In genomic region chr8:105544544-105545205, GRCm38 (mm10) we compare ENCODE assay signal across 9 mouse cellular contexts. TPM values are rescaled to one million over a fixed set of nuclear protein-coding genes. Genes with fewer than 3 reads are reported as not detected.
DNase-seq lines count a peak whose midpoint lies in the region; ATAC-seq and TF ChIP-seq lines count a peak whose summit lies in the region.
"Had no signal": no experiment of that assay in that cellular context is flagged by ENCODE, and none has a peak within 500 bp of the region (broad histone marks: within the 10 kb centered on the region; RNA-seq: fewer than 3 reads in every experiment).

No protein-coding gene starts in this region.

- no peaks in the 10 kb centered on the region; the same call in 1 of the 2 replicates for H3K36me3 ChIP-seq in lung, embryonic 15.5 days
- H3K36me3 ChIP-seq in hindbrain, postnatal 0 days (ENCODE audit: insufficient read depth, low read length), result no peaks in the 10 kb centered on the region
- H3K36me3 ChIP-seq in liver, embryonic 16.5 days (ENCODE audit: control insufficient read depth, insufficient read depth), result no peaks in the 10 kb centered on the region

- no peak overlapping the region for H3K4me3 ChIP-seq in lung, embryonic 15.5 days
- H3K4me3 ChIP-seq in hindbrain, postnatal 0 days (ENCODE audit: low read length), result no peak overlapping the region
- H3K4me3 ChIP-seq in liver, embryonic 16.5 days (ENCODE audit: low read depth, low read length), result no peak overlapping the region

- H3K27me3 ChIP-seq in lung, embryonic 15.5 days, result no peaks in the 10 kb centered on the region
- no peaks in the 10 kb centered on the region for H3K27me3 ChIP-seq in hindbrain, postnatal 0 days (ENCODE audit: insufficient read depth, low read length)
- H3K27me3 ChIP-seq in liver, embryonic 16.5 days (ENCODE audit: control insufficient read depth, insufficient read depth, low read depth, low read length), result no peaks in the 10 kb centered on the region

- peak overlapping the region; percentile 76 for H3K27ac ChIP-seq in lung, embryonic 15.5 days
- peak overlapping the region; percentile 54; the same call in 1 of the 2 replicates for H3K27ac ChIP-seq in hindbrain, postnatal 0 days
- H3K27ac ChIP-seq in liver, embryonic 16.5 days (ENCODE audit: low read length), result peak overlapping the region; percentile 67

- DNase-seq in cerebellum, postnatal 4 days (ENCODE audit: low spot score in 2 of 2), result no peak
- no peak for DNase-seq in lung, postnatal 14 days
- peak; percentile 55 for DNase-seq in hindbrain, postnatal 0 days (ENCODE audit: low spot score)
- no peak for DNase-seq in layer of hippocampus, adult 9-11 months
- no peak for DNase-seq in adrenal gland, postnatal 10 days

- TF ChIP-seq CTCF in hindbrain, postnatal 0 days (IDR thresholded peaks at IDR 0.05; ENCODE audit: low read depth), result no peak

- 0 out of 2 replicates have a peak, but pooled peaks have one; percentile 45 for ATAC-seq in cerebellum, adult (ENCODE audit: insufficient number of reproducible peaks, low FRiP score, low TSS enrichment)
- ATAC-seq in lung, embryonic 15.5 days (ENCODE audit: borderline replicate concordance, extremely low read depth, low FRiP score, low TSS enrichment), result peak; percentile 73; the same call in 1 of the 2 replicates
- ATAC-seq in hindbrain, postnatal 0 days, result peak; percentile 74
- no peak for ATAC-seq in liver, embryonic 16.5 days (ENCODE audit: low read depth)

- H3K9me3 ChIP-seq in lung, embryonic 15.5 days, result no peaks in the 10 kb centered on the region
- H3K9me3 ChIP-seq in hindbrain, postnatal 0 days (ENCODE audit: low read length), result no peaks in the 10 kb centered on the region
- no peaks in the 10 kb centered on the region for H3K9me3 ChIP-seq in liver, embryonic 16.5 days (replicated peaks; ENCODE audit: control insufficient read depth, low read length)

- H3K4me2 ChIP-seq in lung, embryonic 15.5 days, result no peak overlapping the region
- H3K4me2 ChIP-seq in hindbrain, postnatal 0 days (ENCODE audit: low read depth, low read length), result no peak overlapping the region
- H3K4me2 ChIP-seq in liver, embryonic 16.5 days (ENCODE audit: low read depth, low read length), result no peak overlapping the region

- H3K9ac ChIP-seq in lung, embryonic 15.5 days, result no peak overlapping the region
- H3K9ac ChIP-seq in hindbrain, postnatal 0 days (replicated peaks; ENCODE audit: low read length), result no peak overlapping the region
- H3K9ac ChIP-seq in liver, embryonic 16.5 days (ENCODE audit: low read depth, low read length), result peak overlapping the region; percentile 15; the same call in 1 of the 2 replicates

- H3K4me1 ChIP-seq in lung, embryonic 15.5 days, result peaks cover 29% of the 10 kb centered on the region
- H3K4me1 ChIP-seq in hindbrain, postnatal 0 days (ENCODE audit: insufficient read depth, low read length), result peaks cover 26% of the 10 kb centered on the region
- peaks cover 51% of the 10 kb centered on the region for H3K4me1 ChIP-seq in liver, embryonic 16.5 days (ENCODE audit: control insufficient read depth, low read depth, low read length)

- WGBS in lung, embryonic 15.5 days, result 41% methylated on average over 7 of the region's 7 CpGs
- WGBS in hindbrain, postnatal 0 days, result 30% methylated on average over 7 of the region's 7 CpGs
- 64% methylated on average over 7 of the region's 7 CpGs for WGBS in liver, embryonic 16.5 days (ENCODE audit: insufficient replicate concordance)

RNA-seq across cellular contexts. Expression of gene Atp6v0d1, which starts 21.2 kb away (rescaled TPM):
- polyA plus RNA-seq in lung, embryonic 15.5 days (2015; fragmentation: Nextera tagmentation; extraction: Ambion mirVana), result 80.8 and 82.1 TPM in 2 replicates
- 231 and 249 TPM in 2 replicates for total RNA-seq in hindbrain, postnatal 0 days (2014; rRNA removed)
- polyA plus RNA-seq in hindbrain, postnatal 0 days (2015; fragmentation: Nextera tagmentation; extraction: Ambion mirVana), result 271 and 289 TPM in 2 replicates
- polyA plus RNA-seq in liver, embryonic 16.5 days (2015; fragmentation: Nextera tagmentation; extraction: Ambion mirVana), result 51.0 and 54.0 TPM in 2 replicates
- total RNA-seq in adrenal gland, postnatal 10 days (2021), result 10 to 100 TPM; 92.8 to 94.0 TPM

RNA-seq across cellular contexts. Expression of gene Hsd11b2, which starts 26.1 kb away (rescaled TPM):
- 2.6 and 2.8 TPM in 2 replicates for polyA plus RNA-seq in lung, embryonic 15.5 days (2015; fragmentation: Nextera tagmentation; extraction: Ambion mirVana)
- 6.1 and 9.9 TPM in 2 replicates for total RNA-seq in hindbrain, postnatal 0 days (2014; rRNA removed)
- polyA plus RNA-seq in hindbrain, postnatal 0 days (2015; fragmentation: Nextera tagmentation; extraction: Ambion mirVana), result 6.3 and 7.4 TPM in 2 replicates
- 0.34 and 0.66 TPM in 2 replicates for polyA plus RNA-seq in liver, embryonic 16.5 days (2015; fragmentation: Nextera tagmentation; extraction: Ambion mirVana)
- total RNA-seq in adrenal gland, postnatal 10 days (2021), result 1 to 10 TPM; 1.9 to 2.5 TPM
- total RNA-seq: heart, postnatal 36 days had no signal

RNA-seq across cellular contexts. Expression of gene Zdhhc1, which starts 48.0 kb away (rescaled TPM):
- polyA plus RNA-seq in lung, embryonic 15.5 days (2015; fragmentation: Nextera tagmentation; extraction: Ambion mirVana), result 44.0 and 50.9 TPM in 2 replicates
- total RNA-seq in hindbrain, postnatal 0 days (2014; rRNA removed), result 49.3 and 54.2 TPM in 2 replicates
- 31.3 and 34.7 TPM in 2 replicates for polyA plus RNA-seq in hindbrain, postnatal 0 days (2015; fragmentation: Nextera tagmentation; extraction: Ambion mirVana)
- 1.6 and 2.2 TPM in 2 replicates for polyA plus RNA-seq in liver, embryonic 16.5 days (2015; fragmentation: Nextera tagmentation; extraction: Ambion mirVana)
- total RNA-seq in adrenal gland, postnatal 10 days (2021), result 10 to 100 TPM; 15.1 to 18.4 TPM

Comparison
In these comparisons a context has a peak if more than half of its experiments do, and no peak if none do; other contexts are left out.
1. RNA of gene Zdhhc1, which starts 48.0 kb away (polyA plus RNA-seq): 44.0 to 50.9 TPM in lung, embryonic 15.5 days and 31.3 to 34.7 TPM in hindbrain, postnatal 0 days; 1.6 to 2.2 TPM in liver, embryonic 16.5 days; every median in the first group is over 10 times any median in the second.
2. Peak in every context shown above with its lines, with median percentiles within 50 percentile points of each other: H3K27ac ChIP-seq.